In genomic region chr7:126676207-126676606, GRCm38 (mm10) we compare ENCODE assay signal across 9 mouse cellular contexts. TPM values are rescaled to one million over a fixed set of nuclear protein-coding genes. Genes with fewer than 3 reads are reported as not detected.
DNase-seq lines count a peak whose midpoint lies in the region; ATAC-seq and TF ChIP-seq lines count a peak whose summit lies in the region.
"Had no signal": no experiment of that assay in that cellular context is flagged by ENCODE, and none has a peak within 500 bp of the region (broad histone marks: within the 10 kb centered on the region; RNA-seq: fewer than 3 reads in every experiment).

TSS of gene Sult1a1 (minus strand) at chr7:126676432.

- no peak within 1 kb of the TSS for H3K4me2 ChIP-seq in midbrain, postnatal 0 days (ENCODE audit: low read depth, low read length, poor library complexity, severe bottlenecking)
- H3K4me2 ChIP-seq in midbrain, embryonic 11.5 days: no peak within 1 kb of the TSS
- no peak within 1 kb of the TSS for H3K4me2 ChIP-seq in forebrain, embryonic 16.5 days (ENCODE audit: low read length)
- H3K4me2 ChIP-seq in hindbrain, embryonic 13.5 days: no peak within 1 kb of the TSS

- peak within 1 kb of the TSS; percentile 12; the same call in 1 of the 2 replicates for H3K27ac ChIP-seq in midbrain, postnatal 0 days (ENCODE audit: low read depth, low read length)
- H3K27ac ChIP-seq in midbrain, embryonic 11.5 days (ENCODE audit: low read depth, low read length): no peak within 1 kb of the TSS
- peak within 1 kb of the TSS; percentile 90 for H3K27ac ChIP-seq in gastrocnemius, adult 2 months
- no peak within 1 kb of the TSS for H3K27ac ChIP-seq in forebrain, embryonic 16.5 days (ENCODE audit: low read length)
- H3K27ac ChIP-seq in hindbrain, embryonic 13.5 days: no peak within 1 kb of the TSS; the same call in 1 of the 2 replicates

- H3K27me3 ChIP-seq in midbrain, postnatal 0 days (ENCODE audit: insufficient read depth, low read length): no peaks in the 10 kb centered on the region
- no peaks in the 10 kb centered on the region for H3K27me3 ChIP-seq in midbrain, embryonic 11.5 days (ENCODE audit: control insufficient read depth, insufficient read depth, low read length)
- no peaks in the 10 kb centered on the region for H3K27me3 ChIP-seq in forebrain, embryonic 16.5 days (replicated peaks; ENCODE audit: control insufficient read depth, insufficient read depth, low read length)
- H3K27me3 ChIP-seq in hindbrain, embryonic 13.5 days: no peaks in the 10 kb centered on the region
- H3K27me3 ChIP-seq: Patski had no signal

- no peak for ATAC-seq in midbrain, postnatal 0 days (ENCODE audit: low FRiP score)
- ATAC-seq in midbrain, embryonic 11.5 days (ENCODE audit: low FRiP score): no peak
- no peak for ATAC-seq in forebrain, embryonic 16.5 days
- ATAC-seq in hindbrain, embryonic 13.5 days (ENCODE audit: low FRiP score): no peak
- ATAC-seq: Patski had no signal

- no peak for DNase-seq in midbrain, postnatal 0 days (ENCODE audit: low spot score)
- no peak for DNase-seq in midbrain, embryonic 11.5 days (ENCODE audit: low spot score, missing footprints)
- DNase-seq in gastrocnemius, adult 2 months: peak; percentile 56
- peak; percentile 81 for DNase-seq in kidney, adult 11 months
- peak; percentile 92 for DNase-seq in lung, postnatal 36 days
- DNase-seq in right cerebral cortex, postnatal 36 days (ENCODE audit: low spot score in 2 of 2): no peak

- no peaks in the 10 kb centered on the region for H3K4me1 ChIP-seq in midbrain, postnatal 0 days (ENCODE audit: insufficient read depth, low read length)
- H3K4me1 ChIP-seq in midbrain, embryonic 11.5 days (ENCODE audit: control insufficient read depth, insufficient read depth, low read length): no peaks in the 10 kb centered on the region
- H3K4me1 ChIP-seq in forebrain, embryonic 16.5 days (replicated peaks; ENCODE audit: control insufficient read depth, insufficient read depth, low read length): no peaks in the 10 kb centered on the region
- no peaks in the 10 kb centered on the region for H3K4me1 ChIP-seq in hindbrain, embryonic 13.5 days (replicated peaks)

- no peak within 1 kb of the TSS for H3K9ac ChIP-seq in midbrain, postnatal 0 days (replicated peaks; ENCODE audit: low read length, poor library complexity, severe bottlenecking)
- no peak within 1 kb of the TSS for H3K9ac ChIP-seq in midbrain, embryonic 11.5 days (ENCODE audit: low read length)
- H3K9ac ChIP-seq in forebrain, embryonic 16.5 days (replicated peaks; ENCODE audit: low read depth, low read length): no peak within 1 kb of the TSS
- H3K9ac ChIP-seq in hindbrain, embryonic 13.5 days: no peak within 1 kb of the TSS

- no peak for TF ChIP-seq CTCF in midbrain, postnatal 0 days (IDR thresholded peaks at IDR 0.05)
- TF ChIP-seq CTCF in gastrocnemius, adult 2 months (IDR thresholded peaks at IDR 0.05): no peak

- intact Hi-C loops in gastrocnemius, adult 2 months (cut with DNase I): no loop called here

- WGBS in midbrain, postnatal 0 days: 86% methylated on average over 1 of the region's 1 CpGs
- WGBS in midbrain, embryonic 11.5 days: 81% methylated on average over 1 of the region's 1 CpGs
- WGBS in forebrain, embryonic 16.5 days: 88% methylated on average over 1 of the region's 1 CpGs
- 83% methylated on average over 1 of the region's 1 CpGs for WGBS in hindbrain, embryonic 13.5 days

- H3K36me3 ChIP-seq in midbrain, postnatal 0 days (ENCODE audit: insufficient read depth, low read length): peaks cover 16% of the 10 kb centered on the region
- 0 out of 2 replicates have a peak, but pooled peaks cover 3% of the 10 kb centered on the region for H3K36me3 ChIP-seq in midbrain, embryonic 11.5 days (ENCODE audit: control insufficient read depth, insufficient read depth, low read length)
- peaks cover 3% of the 10 kb centered on the region for H3K36me3 ChIP-seq in forebrain, embryonic 16.5 days (ENCODE audit: control insufficient read depth, insufficient read depth)
- H3K36me3 ChIP-seq in hindbrain, embryonic 13.5 days: peaks cover 55% of the 10 kb centered on the region

- H3K9me3 ChIP-seq in midbrain, postnatal 0 days (ENCODE audit: low read length): no peaks in the 10 kb centered on the region
- H3K9me3 ChIP-seq in midbrain, embryonic 11.5 days (ENCODE audit: control insufficient read depth, low read length): no peaks in the 10 kb centered on the region
- no peaks in the 10 kb centered on the region for H3K9me3 ChIP-seq in forebrain, embryonic 16.5 days (ENCODE audit: control insufficient read depth, low read length)
- no peaks in the 10 kb centered on the region for H3K9me3 ChIP-seq in hindbrain, embryonic 13.5 days

- no peak within 1 kb of the TSS for H3K4me3 ChIP-seq in midbrain, postnatal 0 days (ENCODE audit: low read depth, low read length)
- H3K4me3 ChIP-seq in midbrain, embryonic 11.5 days (ENCODE audit: low read depth, low read length): no peak within 1 kb of the TSS
- H3K4me3 ChIP-seq in gastrocnemius, adult 2 months: peak within 1 kb of the TSS; percentile 68
- H3K4me3 ChIP-seq in forebrain, embryonic 16.5 days (replicated peaks; ENCODE audit: low read length): no peak within 1 kb of the TSS
- H3K4me3 ChIP-seq in hindbrain, embryonic 13.5 days: no peak within 1 kb of the TSS

RNA-seq across cellular contexts. Expression of gene Sult1a1, which starts in this region (rescaled TPM):
- 18.4 and 21.1 TPM in 2 replicates for total RNA-seq in midbrain, postnatal 0 days (2014; rRNA removed)
- 17.5 and 18.8 TPM in 2 replicates for polyA plus RNA-seq in midbrain, postnatal 0 days (2015; fragmentation: Nextera tagmentation; extraction: Ambion mirVana)
- 0.10 and 0.69 TPM in 2 replicates for polyA plus RNA-seq in midbrain, embryonic 11.5 days (2014; fragmentation: Nextera tagmentation; extraction: Ambion mirVana)
- 10 to 100 TPM; 16.6 to 16.8 TPM for total RNA-seq in gastrocnemius, adult 2 months (2021)
- polyA plus RNA-seq in forebrain, embryonic 16.5 days (2015; fragmentation: Nextera tagmentation; extraction: Ambion mirVana): 4.3 and 5.9 TPM in 2 replicates
- polyA plus RNA-seq in hindbrain, embryonic 13.5 days (2015; fragmentation: Nextera tagmentation; extraction: Ambion mirVana): 1.4 and 1.6 TPM in 2 replicates

Comparison
In these comparisons a context has a peak if more than half of its experiments do, and no peak if none do; other contexts are left out.
1. H3K27ac ChIP-seq: peak in midbrain, postnatal 0 days (single experiment) and gastrocnemius, adult 2 months (single experiment); none in midbrain, embryonic 11.5 days (single experiment), forebrain, embryonic 16.5 days (single experiment) and hindbrain, embryonic 13.5 days (single experiment).
2. DNase-seq: peak in gastrocnemius, adult 2 months (single experiment), kidney, adult 11 months (single experiment) and lung, postnatal 36 days (single experiment); none in midbrain, postnatal 0 days (single experiment), midbrain, embryonic 11.5 days (single experiment) and right cerebral cortex, postnatal 36 days (0 of 2).